Mouse (Mus musculus): ENCODE results near the gene Il23a. TPM values are rescaled to one million over a fixed set of nuclear protein-coding genes. Genes with fewer than 3 reads are reported as not detected.
"Not testable (repeated sequence)": the region's sequence is repeated elsewhere in the genome, so short reads cannot be mapped to it uniquely, and the experiment has no call there.

Gene Il23a
- total RNA-seq, 1 experiment from 2014 or later: not detected

GRCm38 (mm10) chr10:128303126-128304021 lies 4.8 kb upstream of the Il23a start, which contains the start of gene Pan2:
Gene Pan2, plus strand, starts transcription at chr10:128303335.
- peak; percentile 98 for DNase-seq

- DNase-seq: no peak
Observed at GRCm38 (mm10) chr10:128302785-128303125, 4.2 kb upstream of the Il23a start.

GRCm38 (mm10) chr10:128302357-128302756 lies 3.8 kb upstream of the Il23a start:
- DNase-seq: no peak

GRCm38 (mm10) chr10:128298243-128298642 lies 309 bp downstream of the Il23a start:
- no peak for DNase-seq

- DNase-seq: peak; percentile 37
Observed at GRCm38 (mm10) chr10:128297622-128298021, 930 bp downstream of the Il23a start.

- peak; percentile 49 for DNase-seq
Observed at GRCm38 (mm10) chr10:128297221-128297620, 1.3 kb downstream of the Il23a start.

- no peak for DNase-seq
Observed at GRCm38 (mm10) chr10:128296370-128297090, 2.0 kb downstream of the Il23a start.

- DNase-seq: not testable (repeated sequence)
Observed at GRCm38 (mm10) chr10:128290594-128290993, 8.0 kb downstream of the Il23a start.

- peak; percentile 72 for DNase-seq
Observed at GRCm38 (mm10) chr10:128283604-128284579, 14.7 kb downstream of the Il23a start.

GRCm38 (mm10) chr10:128282886-128283450 lies 15.6 kb downstream of the Il23a start:
- DNase-seq: no peak

- no peak for DNase-seq
Observed at GRCm38 (mm10) chr10:128281682-128282081, 16.9 kb downstream of the Il23a start.

GRCm38 (mm10) chr10:128280943-128281342 lies 17.6 kb downstream of the Il23a start:
- DNase-seq: no peak

- DNase-seq: no peak
Observed at GRCm38 (mm10) chr10:128278158-128278557, 20.4 kb downstream of the Il23a start.

- DNase-seq: not testable (repeated sequence)
Observed at GRCm38 (mm10) chr10:128275374-128275773, 23.2 kb downstream of the Il23a start.

- DNase-seq: not testable (repeated sequence)
Observed at GRCm38 (mm10) chr10:128272819-128273439, 25.6 kb downstream of the Il23a start.

- DNase-seq: no peak
Observed at GRCm38 (mm10) chr10:128271883-128272282, 26.7 kb downstream of the Il23a start.

GRCm38 (mm10) chr10:128270866-128271265 lies 27.7 kb downstream of the Il23a start:
- no peak for DNase-seq

- peak; percentile 97 for DNase-seq
Observed at GRCm38 (mm10) chr10:128270287-128270841, 28.2 kb downstream of the Il23a start, which contains the start of gene Stat2. Gene Stat2, plus strand, starts transcription at chr10:128270559.

- DNase-seq: no peak
Observed at GRCm38 (mm10) chr10:128269206-128269910, 29.2 kb downstream of the Il23a start.

- DNase-seq: no peak
Observed at GRCm38 (mm10) chr10:128268371-128268770, 30.2 kb downstream of the Il23a start, which contains the start of gene Apof. Gene Apof, plus strand, starts transcription at chr10:128268671.
